Mouse (Mus musculus) spleen, adult 2 months (tissue): ENCODE measurements at regions not wholly inside any gene's neighbourhood (a gene's known extent, or its start where the extent isn't known, plus 50 kb on each side); places are given as distances from the start of the nearest gene placed in this dataset.

Experiments used
- CTCF ChIP-seq: fragments of 200-500 bp; IDR thresholded peaks from 2 replicates; pipeline ENCODE4 v1.5.1; 2011; ENCODE audit warnings: mild to moderate bottlenecking, inconsistent platforms; ENCODE audit not compliant: insufficient read depth, insufficient read length, insufficient replicate concordance; ENCODE audit errors: extremely low read depth
- POLR2A ChIP-seq: fragments of 200-500 bp; IDR thresholded peaks from 2 replicates; pipeline ENCODE4 v1.6.1; 2011; ENCODE audit warnings: low read depth, low read length, inconsistent platforms

GRCm38 (mm10) chr4:95301907-95302306 lies 249.9 kb upstream of the Jun start:
- TF ChIP-seq CTCF (no peak), POLR2A (no peak)
